Mouse (Mus musculus) layer of hippocampus, postnatal 36 days (tissue): ENCODE measurements around the gene Tmem171. TPM values are rescaled to one million over a fixed set of nuclear protein-coding genes. Genes with fewer than 3 reads are reported as not detected.

Experiments used
- DNase-seq, 2 experiments: peaks; one replicate each; pipeline ENCODE4 v3.0.0; 2022
- total RNA-seq, 2 experiments: library from RNA; stranded (reverse); gene quantifications; 2 replicates each; pipeline ENCODE4 v1.2.3; 2021

Tmem171 gene
- total RNA-seq, 2 experiments from 2014 or later: 1.1 to 1.4 TPM

DNA sequence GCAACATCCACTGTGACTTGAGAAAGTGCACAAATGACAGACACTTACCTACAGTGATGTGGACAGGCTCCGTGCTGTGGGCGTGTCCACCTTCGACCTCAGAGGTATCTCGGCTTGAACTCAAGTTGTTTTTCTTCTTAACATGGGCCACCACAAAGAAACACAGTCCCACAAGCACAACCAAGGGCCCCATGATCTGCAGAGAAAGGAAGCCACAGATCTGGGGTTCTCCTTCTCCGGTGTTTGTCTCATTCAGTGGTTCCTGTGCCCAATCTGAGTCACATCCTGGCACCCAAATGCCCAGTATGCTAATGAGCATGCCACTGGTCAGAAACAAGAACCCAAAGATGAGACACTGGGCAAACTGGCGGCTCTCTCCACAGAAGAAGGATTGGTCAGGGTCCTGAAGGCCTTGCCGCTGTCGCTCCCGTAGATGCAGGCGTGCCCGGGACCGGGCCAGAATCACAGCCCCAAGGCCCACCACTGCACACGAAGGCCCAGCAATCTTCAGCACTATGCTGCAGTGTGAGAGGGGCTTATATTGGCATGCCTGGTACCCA is 2.6 kb downstream of the Tmem171 start:
- DNase-seq: no peak

DNA sequence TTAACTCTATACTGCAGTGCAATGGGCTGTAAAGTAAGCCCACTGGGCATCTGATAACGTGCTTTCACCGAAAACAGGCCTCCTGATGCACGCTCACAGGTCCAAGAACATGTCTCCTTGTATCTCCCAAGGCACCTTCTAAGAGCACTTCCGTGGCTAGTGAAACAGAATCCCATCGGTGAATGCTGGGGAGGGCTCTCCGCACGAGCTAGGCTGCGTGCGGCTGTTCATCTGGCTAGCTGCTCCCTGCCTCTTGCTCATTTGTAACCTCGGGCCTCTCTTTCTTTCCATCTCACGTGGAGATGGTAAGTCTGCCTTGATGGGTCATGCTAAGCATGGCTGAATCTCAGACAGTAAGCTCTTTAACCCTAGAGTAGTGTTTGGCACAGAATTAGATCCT is 3.7 kb downstream of the Tmem171 start:
- no peak for DNase-seq

DNA sequence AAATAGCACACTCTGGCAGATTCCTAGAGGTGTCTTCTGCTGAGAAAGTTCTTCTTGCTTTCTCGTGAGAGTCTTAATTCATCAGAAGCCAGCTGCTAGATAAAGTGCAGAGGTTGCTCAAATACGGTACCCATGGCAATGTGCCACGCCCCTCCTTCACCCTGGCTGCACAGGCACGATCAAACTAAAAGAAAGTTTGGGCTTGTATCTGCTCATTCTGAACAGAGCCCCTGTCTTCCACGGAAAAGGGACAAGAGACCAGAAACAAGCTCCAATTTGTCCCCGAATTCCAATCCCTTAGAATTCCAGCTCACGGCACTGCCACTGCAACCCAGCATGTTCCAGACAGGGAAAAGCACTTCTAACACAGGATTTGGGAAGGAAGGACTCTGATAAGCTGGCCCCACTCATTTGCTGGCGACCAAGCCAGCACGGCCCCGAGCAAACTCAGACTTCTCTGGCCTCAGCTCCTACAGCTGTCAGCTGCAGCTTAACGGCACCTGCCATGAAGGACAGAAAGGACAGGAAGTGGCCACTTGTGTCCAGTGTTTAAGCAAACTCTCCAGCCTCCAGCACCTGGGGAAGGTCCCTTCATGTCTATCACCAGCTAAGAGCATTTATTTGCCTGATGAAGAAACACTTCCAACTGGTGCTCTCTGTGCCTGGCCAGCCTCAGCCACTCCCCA is 4.9 kb downstream of the Tmem171 start:
- DNase-seq: no peak

DNA sequence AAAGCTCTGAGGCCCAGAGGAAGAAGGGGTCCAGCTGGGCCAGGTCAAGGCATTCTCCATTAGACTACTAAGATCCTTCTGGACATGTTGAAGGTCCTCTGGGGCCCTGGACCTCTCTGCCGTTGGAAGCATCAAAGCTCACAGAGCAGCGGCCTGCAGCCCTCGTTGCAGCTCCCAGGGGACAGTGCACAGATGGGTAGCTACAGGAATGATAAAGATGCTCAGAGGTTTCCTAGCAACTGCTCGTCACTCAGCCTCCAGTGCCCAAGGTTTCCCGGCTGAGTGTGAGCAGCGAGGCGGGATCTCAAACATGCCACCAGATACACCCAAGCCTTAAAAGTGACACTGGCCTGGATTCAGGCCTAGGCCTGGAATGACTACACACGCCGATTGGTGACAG is 6.7 kb downstream of the Tmem171 start:
- DNase-seq: peak; percentile 14 to 19

DNA sequence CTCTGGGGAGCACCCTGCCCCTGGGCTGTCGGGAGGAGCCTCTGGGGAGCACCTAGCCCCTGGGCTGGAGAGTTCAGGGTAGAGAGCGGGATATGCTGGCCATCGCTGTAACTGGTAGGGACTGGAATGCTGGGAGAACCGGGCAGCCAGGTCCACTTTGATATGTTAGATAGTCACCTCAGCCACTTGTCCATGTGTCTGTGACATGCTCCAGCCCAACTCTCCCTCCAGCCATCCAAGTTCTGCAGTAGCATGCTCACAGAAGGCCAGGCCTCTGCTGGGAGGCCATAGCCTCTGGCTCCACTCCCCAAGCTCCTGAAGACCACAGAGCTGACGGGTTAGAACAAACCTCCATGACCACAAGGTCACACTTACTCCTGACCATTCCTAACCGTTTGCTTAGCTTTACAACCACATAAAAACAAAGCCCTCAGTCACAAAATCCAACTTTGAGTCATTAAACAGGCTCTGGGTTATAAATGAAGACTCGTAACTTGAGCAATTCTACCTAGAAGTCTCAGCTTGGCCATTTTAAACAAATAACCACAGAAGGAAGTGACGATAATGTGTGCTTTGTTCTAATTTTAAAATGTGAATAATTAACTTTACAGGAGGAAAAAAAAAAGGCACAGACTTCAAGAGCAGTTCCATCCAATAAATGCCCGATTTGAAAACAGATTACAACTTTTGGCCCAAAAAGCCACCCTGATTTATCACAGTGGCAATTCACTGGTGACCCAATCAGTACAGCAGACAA is 10.3 kb downstream of the Tmem171 start:
- DNase-seq: no peak

- DNase-seq: no peak
These were observed 11.2 kb downstream of the Tmem171 start for GRCm38 (mm10) chr13:98683412-98683811.

DNA sequence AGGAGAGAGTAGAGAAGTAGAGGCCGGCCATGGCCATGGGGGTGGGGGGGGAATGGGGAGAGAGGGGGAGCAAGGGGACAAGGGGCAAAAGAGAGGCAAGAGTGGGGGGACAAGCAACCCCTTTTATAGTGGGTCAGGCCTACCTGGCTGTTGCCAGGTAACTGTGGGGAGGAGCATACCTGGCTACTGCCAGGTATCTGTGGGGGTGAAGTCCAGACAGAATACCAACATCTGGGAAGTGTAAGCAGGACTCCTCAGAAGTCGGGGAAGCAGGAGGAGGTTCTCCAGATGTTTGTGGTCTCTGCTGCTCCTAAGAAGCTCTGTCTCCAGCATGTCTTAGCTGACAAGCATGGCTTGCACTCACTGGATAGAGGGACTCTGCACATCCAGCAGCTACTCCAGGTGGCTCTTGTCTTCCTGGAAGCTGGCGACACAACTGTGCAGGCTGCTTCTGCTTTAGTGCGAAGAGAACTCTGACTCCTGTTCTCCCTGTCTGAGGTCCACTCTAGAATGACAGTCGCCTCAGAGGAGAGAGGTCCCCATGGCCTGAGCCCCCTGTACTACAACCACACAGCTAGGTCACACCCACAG is 14.1 kb downstream of the Tmem171 start:
- no peak for DNase-seq

DNA sequence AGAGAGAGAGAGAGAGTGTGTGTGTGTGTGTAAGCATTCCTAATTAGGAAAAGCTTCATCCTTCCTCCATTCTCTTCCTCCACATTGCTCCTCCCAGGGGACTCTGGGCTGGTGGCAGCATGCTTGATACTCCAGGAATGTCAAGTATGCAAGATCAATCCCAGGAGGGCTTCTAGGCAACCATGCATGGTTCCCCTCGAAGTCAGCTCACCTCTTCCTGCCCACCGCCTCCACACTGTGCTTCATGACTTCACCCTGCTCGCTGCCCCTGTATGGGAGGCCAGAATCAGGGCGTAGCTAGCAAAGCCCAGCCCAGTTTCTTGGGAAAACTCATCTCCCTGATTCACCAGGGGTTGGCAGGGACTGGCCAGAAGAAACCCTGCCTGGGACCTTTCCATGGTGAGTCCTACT is 15.0 kb downstream of the Tmem171 start:
- no peak for DNase-seq

GRCm38 (mm10) chr13:98679230-98679629 is 15.4 kb downstream of the Tmem171 start:
- no peak for DNase-seq

DNA sequence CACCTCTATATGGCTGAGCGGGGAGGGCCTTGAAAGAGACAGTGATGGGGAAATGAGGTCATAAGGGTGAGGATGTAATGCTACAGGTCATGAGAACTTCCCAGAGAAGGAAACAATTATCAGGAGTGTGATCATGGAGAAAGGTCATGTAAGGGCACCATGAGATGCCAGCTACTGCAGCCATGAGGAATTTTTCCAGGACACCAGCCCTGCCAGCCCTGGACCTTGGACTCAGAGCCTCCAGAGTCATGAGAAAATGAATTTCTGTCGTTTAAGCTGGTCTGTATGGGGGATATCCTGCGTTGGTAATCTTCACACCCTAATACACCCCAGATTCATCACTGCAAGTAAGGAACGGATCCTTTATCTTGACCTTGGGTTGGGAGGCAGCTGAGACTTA is 20.7 kb downstream of the Tmem171 start:
- DNase-seq: no peak

- no peak for DNase-seq
These were observed 25.3 kb downstream of the Tmem171 start for GRCm38 (mm10) chr13:98669296-98669695.

GRCm38 (mm10) chr13:98667316-98667715 is 27.3 kb downstream of the Tmem171 start:
- no peak for DNase-seq

GRCm38 (mm10) chr13:98665240-98665639 is 29.4 kb downstream of the Tmem171 start:
- DNase-seq: no peak

DNA sequence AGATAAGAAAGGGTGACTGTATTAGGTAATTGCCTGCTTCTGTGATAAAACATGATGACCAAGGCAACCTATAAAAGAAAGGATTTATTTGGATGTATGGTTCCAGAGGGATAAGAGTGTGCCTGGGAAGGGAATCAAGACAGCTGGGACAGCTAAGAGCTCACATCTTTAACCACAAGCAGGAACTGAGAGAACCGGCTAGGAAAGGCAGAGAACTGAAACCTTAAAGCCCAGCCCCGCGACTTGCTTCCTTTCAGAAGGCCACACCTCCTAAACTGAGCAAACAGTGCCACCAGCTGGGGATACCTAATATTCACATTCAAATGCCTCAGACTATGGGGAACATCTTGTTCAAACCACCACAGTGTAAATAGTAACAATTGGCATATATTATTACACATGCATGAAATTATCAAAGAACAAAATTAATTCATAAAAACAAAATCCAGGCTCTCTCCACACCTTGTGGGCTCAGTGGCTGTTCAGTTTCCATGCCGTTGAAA is 32.4 kb downstream of the Tmem171 start:
- no peak for DNase-seq

GRCm38 (mm10) chr13:98656034-98656471 is 38.6 kb downstream of the Tmem171 start:
- no peak for DNase-seq

GRCm38 (mm10) chr13:98655346-98655745 is 39.3 kb downstream of the Tmem171 start:
- no peak for DNase-seq

- DNase-seq: no peak
These were observed 40.3 kb downstream of the Tmem171 start for GRCm38 (mm10) chr13:98654129-98654939.

- no peak for DNase-seq
These were observed 42.4 kb downstream of the Tmem171 start for GRCm38 (mm10) chr13:98652194-98652593.

DNA sequence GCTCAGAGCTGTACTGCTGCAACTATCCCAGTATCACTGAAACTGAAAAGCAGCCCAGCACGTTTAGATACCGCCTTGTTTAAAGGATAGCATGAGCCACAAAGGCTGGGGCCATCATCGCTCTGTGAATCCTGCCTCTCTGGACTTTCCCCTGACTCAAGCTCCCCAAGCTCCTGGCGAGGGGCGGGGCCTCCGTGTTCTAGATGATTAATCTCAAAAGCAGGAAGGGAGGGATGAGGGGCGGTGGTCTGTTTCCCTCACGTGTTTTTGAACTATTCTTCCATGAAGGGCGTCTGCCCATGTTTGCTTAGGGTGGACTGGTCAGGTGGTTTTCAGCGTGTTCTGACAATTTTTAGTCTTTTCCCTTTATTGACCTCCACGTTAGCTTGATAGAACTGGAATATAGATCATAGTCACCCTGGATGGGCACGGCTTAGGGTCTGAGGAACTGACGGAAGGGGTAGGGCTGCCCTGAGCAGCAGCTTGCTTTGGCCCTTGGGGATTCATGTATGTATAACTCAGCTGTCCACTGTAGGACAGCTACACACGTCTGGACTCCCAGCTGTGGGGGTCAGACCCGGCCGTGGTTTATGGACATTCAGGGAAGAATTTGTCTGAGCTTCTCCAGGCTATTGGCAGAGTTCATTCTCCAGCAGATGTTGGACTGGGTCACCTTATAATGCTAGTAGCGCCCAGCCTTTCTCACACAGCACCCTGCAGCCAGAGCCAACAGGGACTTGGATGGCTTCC is 43.2 kb downstream of the Tmem171 start:
- no peak for DNase-seq

DNA sequence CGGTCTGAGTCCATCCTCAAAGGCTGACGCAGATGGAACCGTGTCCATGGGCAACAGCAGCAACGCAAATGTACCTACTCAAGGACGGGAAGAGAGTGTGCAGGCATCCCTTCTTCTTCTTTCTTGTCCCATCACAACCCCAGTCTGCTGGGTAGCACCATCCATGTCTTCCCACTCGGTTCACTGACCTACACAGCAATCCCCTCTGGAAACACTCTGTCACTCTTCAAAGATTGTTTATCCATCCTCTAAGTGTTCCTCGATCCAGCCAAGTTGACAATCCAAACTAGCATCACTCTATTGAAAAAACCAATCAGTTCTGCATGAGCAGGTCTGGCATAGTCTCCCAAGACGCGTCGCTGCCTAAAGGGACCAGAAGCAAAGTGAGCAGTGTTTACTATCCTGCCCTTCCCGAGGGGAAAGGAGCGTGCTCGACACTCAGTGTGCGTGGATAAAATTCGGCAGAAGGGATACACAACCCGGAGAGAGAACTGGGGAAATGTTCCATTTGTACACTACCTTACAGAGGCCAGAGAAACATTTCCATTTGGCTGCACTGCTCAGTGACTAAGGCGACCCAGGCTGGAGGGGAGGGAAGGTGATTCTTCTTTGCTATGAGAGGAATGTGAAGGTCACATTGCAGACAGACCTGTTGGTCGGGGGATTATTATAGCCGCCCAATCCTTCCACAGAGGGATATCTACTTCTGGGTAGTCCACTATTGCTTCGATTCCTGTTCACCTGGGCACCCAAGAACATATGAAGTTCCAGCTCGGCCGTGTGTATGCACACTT is 46.7 kb downstream of the Tmem171 start:
- DNase-seq: no peak
